Mouse (Mus musculus) bone marrow macrophage, adult 2 months (primary cell): ENCODE measurements around the gene Rhebl1. TPM values are rescaled to one million over a fixed set of nuclear protein-coding genes. Genes with fewer than 3 reads are reported as not detected.

ENCODE experiments used
- H3K27ac ChIP-seq: 2 replicates; pipeline ENCODE4 v1.5.1; 2012; ENCODE audit warnings: low read depth, low read length; ENCODE audit not compliant: insufficient read depth
- H3K4me1 ChIP-seq: 2 replicates; pipeline ENCODE4 v1.6.1; 2012; ENCODE audit warnings: low read length; ENCODE audit not compliant: control insufficient read depth, insufficient read depth
- H3K4me3 ChIP-seq: 2 replicates; pipeline ENCODE4 v1.5.1; 2012; ENCODE audit warnings: mild to moderate bottlenecking, low read length, moderate library complexity; ENCODE audit not compliant: insufficient read depth
- CTCF ChIP-seq: IDR thresholded peaks from 2 replicates; pipeline ENCODE4 v1.5.1; 2012; ENCODE audit warnings: low read depth, mild to moderate bottlenecking, low read length, moderate library complexity
- POLR2A ChIP-seq: IDR thresholded peaks from 2 replicates; pipeline ENCODE4 v1.6.1; 2012; ENCODE audit warnings: mild to moderate bottlenecking, low read depth, low read length, borderline replicate concordance
- polyA plus RNA-seq: library from polyadenylated mRNA; stranded (reverse); fragments of >200 nt; gene quantifications from 2 replicates; pipeline ENCODE4 v1.2.4, GENCODE M21; 2012; ENCODE audit not compliant: missing spikeins, insufficient read depth, insufficient read length

Gene Rhebl1
- polyA plus RNA-seq, 1 experiment, result 11.8 TPM

DNA sequence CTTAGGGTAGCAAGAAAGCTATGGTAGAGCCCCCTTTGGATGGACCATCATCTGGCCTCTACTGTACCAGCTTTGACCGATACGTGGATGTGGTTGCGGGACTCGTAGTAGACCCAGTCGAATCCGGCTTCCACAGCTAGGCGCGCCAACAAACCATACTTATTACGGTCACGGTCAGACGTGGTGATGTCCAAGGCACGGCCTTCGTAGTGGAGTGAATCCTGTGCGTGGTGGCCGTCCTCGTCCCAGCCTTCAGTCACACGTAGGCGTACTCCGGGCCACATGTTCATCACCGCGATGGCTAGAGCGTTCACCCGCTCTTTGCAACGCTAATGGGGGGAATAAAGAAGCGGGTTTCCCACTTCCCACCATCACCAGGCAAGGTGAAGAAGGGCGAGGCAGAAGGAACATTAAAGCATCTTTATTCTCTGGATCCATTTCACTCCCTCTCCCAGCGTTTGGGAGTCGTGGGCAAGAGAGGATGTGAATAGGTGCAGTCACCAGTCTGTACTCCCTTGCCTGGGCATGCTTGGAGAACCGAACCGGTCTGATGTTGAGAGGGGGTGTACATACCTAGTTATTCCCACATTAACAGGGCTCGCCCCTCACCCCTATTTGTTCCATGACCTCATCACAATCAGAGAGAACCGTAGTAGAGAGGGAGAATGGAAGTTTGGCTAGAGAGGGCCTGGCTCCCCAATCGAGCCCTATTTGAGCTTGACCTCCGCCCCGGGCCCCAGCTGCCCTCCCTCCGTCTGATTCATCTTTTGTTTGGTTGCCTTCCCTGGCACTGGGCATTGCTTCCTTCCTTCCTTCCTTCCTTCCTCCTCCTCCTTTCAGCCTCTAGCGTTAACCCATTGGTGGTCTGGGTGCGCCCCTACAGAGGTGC is 650 bp upstream of the Rhebl1 start:
- TF ChIP-seq CTCF, result no peak
- no peak for TF ChIP-seq POLR2A
- peaks cover 2% of the 10 kb centered on the region; the same call in 1 of the 2 replicates for H3K4me1 ChIP-seq
- H3K4me3 ChIP-seq, result peak overlapping the region; percentile 62
- H3K27ac ChIP-seq, result no peak overlapping the region

DNA sequence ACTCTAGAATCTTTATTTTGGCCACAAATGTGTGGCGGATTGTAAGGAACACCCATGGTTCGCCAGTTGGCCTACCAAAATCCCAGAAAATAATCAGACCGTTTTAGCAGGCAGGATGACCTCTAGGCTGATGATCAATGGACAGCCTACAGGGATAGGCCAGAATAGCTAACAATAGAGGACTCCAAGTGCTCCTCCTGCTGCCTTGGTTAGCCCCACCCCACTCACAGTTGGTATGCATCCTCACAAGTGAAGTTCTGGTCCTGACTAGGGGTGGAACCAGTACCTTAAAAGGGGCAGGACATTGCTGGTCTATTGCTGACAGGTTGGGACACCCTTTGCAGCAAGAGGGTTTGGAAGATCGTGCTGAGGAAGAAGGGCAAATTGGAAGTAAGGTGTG is 1.3 kb downstream of the Rhebl1 start:
- TF ChIP-seq POLR2A (no peak), CTCF (no peak)
- Histone ChIP-seq H3K27ac (no peak overlapping the region), H3K4me1 (peaks cover 2% of the 10 kb centered on the region; the same call in 1 of the 2 replicates), H3K4me3 (no peak overlapping the region)

- 0 out of 2 replicates have a peak, but pooled peaks have one; percentile 39 for TF ChIP-seq CTCF
- no peak for TF ChIP-seq POLR2A
- no peak overlapping the region for H3K4me3 ChIP-seq
- peaks cover 2% of the 10 kb centered on the region; the same call in 1 of the 2 replicates for H3K4me1 ChIP-seq
- H3K27ac ChIP-seq, result no peak overlapping the region
Measured at GRCm38 (mm10) chr15:98891907-98892606, 2.3 kb downstream of the Rhebl1 start.

DNA sequence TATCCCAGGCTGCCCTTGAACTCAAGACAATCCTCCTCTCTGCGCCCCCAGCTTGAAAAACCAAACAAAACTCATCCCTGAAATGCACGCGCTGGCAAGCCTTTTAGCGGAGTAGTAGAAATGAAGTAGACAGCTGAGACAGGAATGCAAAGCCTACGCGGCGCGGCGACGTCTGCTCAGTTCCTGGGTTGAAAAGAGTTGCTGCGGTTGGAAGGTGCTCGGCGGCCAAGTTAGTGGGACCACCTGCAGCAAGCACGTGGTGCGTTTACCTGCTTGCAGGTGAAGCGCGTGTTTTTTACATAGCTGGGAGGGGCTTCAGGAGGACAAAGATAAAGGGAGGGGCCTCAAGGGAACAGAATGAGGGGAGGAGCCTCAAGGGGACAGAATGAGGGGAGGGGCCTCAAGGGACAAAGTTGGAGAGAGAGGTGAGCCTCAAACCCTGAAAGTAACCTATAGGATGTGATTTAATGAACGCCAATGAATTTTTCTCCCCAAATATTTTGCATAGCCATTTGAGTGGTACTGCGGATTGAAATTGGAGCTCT is 3.1 kb downstream of the Rhebl1 start:
- Histone ChIP-seq H3K4me1 (peaks cover 2% of the 10 kb centered on the region; the same call in 1 of the 2 replicates), H3K4me3 (no peak overlapping the region), H3K27ac (no peak overlapping the region)
- TF ChIP-seq CTCF, result no peak
- no peak for TF ChIP-seq POLR2A

- TF ChIP-seq POLR2A (no peak), CTCF (no peak)
- Histone ChIP-seq H3K4me1 (no peaks in the 10 kb centered on the region), H3K4me3 (no peak overlapping the region), H3K27ac (no peak overlapping the region)
Measured at GRCm38 (mm10) chr15:98887526-98887925, 6.8 kb downstream of the Rhebl1 start.

DNA sequence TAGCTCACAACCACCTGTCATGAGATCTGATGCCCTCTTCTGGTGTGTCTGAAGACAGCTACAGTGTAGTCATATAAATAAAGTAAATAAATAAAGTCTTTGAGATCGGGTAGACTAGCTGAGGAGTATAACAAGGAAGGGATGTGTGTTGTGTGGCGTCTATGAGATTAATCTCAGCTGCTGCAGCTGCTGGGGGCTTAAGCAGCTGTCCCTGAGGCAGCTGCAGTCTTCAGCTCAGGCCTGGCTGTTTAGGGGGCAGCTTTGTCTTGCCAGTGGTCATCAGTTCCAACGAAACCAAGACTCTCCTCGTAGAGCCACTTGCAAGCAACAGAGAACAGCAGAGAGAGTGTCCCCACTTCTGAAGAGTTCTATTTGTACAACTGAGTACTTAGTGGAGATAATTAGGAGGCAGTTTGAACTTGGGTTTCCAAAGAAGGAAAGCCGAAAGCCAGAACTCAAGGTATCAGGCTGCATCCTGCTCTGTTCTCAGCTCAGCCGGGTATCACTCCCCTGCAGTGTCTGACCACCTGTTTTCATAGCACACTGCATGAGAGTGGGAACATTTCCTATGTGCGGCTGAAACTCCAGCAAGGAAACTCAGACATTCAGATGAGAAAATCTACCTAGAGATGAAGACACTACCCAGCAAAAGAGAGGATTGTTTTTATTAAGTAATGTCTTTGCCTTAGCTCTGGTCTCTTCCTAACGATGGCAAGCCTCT is 7.5 kb downstream of the Rhebl1 start:
- Histone ChIP-seq H3K4me3 (no peak overlapping the region), H3K4me1 (peaks cover under 1% of the 10 kb centered on the region; the same call in 1 of the 2 replicates), H3K27ac (no peak overlapping the region)
- TF ChIP-seq CTCF (no peak), POLR2A (no peak)

DNA sequence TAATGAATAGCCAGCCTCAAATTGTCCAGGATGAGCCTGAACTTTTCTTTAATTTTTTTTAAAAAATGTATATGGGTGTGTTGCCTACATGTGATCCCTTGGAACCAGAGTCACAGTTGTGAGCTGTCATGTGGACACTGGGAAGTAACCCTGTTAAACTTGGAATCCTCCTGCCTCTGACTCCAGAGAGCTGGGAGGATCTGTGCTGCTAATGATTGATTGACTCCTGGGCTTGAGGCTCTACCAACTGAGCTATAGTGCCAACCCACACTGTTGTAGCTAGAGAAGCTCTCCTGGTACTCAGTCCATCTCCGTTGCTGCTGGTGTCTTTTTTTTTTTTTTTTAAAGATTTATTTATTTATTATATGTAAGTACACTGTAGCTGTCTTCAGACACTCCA is 10.2 kb downstream of the Rhebl1 start:
- no peak overlapping the region for H3K4me3 ChIP-seq
- H3K27ac ChIP-seq, result no peak overlapping the region
- peaks cover 13% of the 10 kb centered on the region for H3K4me1 ChIP-seq
- no peak for TF ChIP-seq POLR2A
- TF ChIP-seq CTCF, result no peak

GRCm38 (mm10) chr15:98883661-98884060 is 10.7 kb downstream of the Rhebl1 start:
- TF ChIP-seq CTCF (no peak), POLR2A (no peak)

GRCm38 (mm10) chr15:98881656-98882008 is 12.7 kb downstream of the Rhebl1 start:
- Histone ChIP-seq H3K27ac (no peak overlapping the region), H3K4me1 (peaks cover 13% of the 10 kb centered on the region), H3K4me3 (peak overlapping the region; percentile 52)
- TF ChIP-seq POLR2A, result 0 out of 2 replicates have a peak, but pooled peaks have one; percentile 38
- no peak for TF ChIP-seq CTCF

More at GRCm38 (mm10) chr15:98883661-98884060, 10.7 kb downstream of the Rhebl1 start:
- Histone ChIP-seq H3K27ac (no peak overlapping the region), H3K4me3 (no peak overlapping the region), H3K4me1 (peaks cover 13% of the 10 kb centered on the region)
